Mouse (Mus musculus): ENCODE results near the gene Vmn2r112. TPM values are rescaled to one million over a fixed set of nuclear protein-coding genes. Genes with fewer than 3 reads are reported as not detected.

Gene Vmn2r112
- not detected in 2 replicates for polyA plus RNA-seq (2012; rRNA removed; ENCODE audit: low replicate concordance)

GRCm38 (mm10) chr17:22600651-22601050 lies at the start of gene Vmn2r112:
Gene Vmn2r112, plus strand, starts transcription at chr17:22600951.

GRCm38 (mm10) chr17:22573382-22573781 lies 27.4 kb upstream of the Vmn2r112 start, which contains the start of gene Vmn2r111:
Gene Vmn2r111, minus strand, starts transcription at chr17:22573482.

Other genes starting within 250 kb of the Vmn2r112 start
- 1.9 and 2.9 TPM in 2 replicates for gene Zfp944, start 239.6 kb upstream of the Vmn2r112 start, polyA plus RNA-seq (2012; rRNA removed; ENCODE audit: low replicate concordance)
- 0.66 and 0.67 TPM in 2 replicates for gene Zfp758, start 239.5 kb upstream of the Vmn2r112 start, polyA plus RNA-seq (2012; rRNA removed; ENCODE audit: low replicate concordance)
- 2.3 and 3.5 TPM in 2 replicates for gene Zfp946, start 176.7 kb upstream of the Vmn2r112 start, polyA plus RNA-seq (2012; rRNA removed; ENCODE audit: low replicate concordance)
- not detected in 2 replicates for gene Vmn2r111, start 27.5 kb upstream of the Vmn2r112 start, polyA plus RNA-seq (2012; rRNA removed; ENCODE audit: low replicate concordance)